Mouse (Mus musculus) G1E (cell line): Measurements from ENCODE around the gene Shank3.

Experiments used
- CTCF ChIP-seq: IDR thresholded peaks from 2 replicates; pipeline ENCODE4 v1.5.1; 2012; ENCODE audit warnings: low read depth, low read length, inconsistent platforms, mixed read lengths
- GATA1 ChIP-seq: IDR thresholded peaks from 2 replicates; pipeline ENCODE4 v1.6.1; 2012; ENCODE audit warnings: borderline replicate concordance, low read length, inconsistent platforms, mixed read lengths
- POLR2AphosphoS5 ChIP-seq: IDR thresholded peaks from 2 replicates; pipeline ENCODE4 v1.6.1; 2012; ENCODE audit warnings: low read depth, low read length, inconsistent platforms; ENCODE audit not compliant: insufficient replicate concordance

DNA sequence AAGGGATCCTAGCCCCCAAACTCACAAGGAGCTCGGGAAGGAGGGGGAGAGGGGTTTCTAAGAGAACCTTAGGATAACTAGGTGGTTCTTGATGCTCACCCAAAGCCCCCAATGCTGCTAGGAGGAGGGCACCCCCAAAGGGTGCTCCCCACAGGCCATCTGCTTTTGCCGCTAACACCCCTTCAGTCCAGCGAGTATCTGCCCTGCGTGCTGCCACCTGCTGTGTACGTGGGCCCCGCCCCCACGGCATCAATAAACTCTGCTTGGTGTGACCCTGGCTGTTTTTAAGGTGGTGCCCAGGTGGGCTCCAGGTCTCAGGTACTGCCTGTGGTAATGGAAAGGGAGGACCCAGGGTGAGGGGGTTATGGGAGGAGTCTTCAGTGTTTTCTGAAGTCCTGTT lies 37.2 kb upstream of the Shank3 start:
- TF ChIP-seq CTCF (no peak), POLR2AphosphoS5 (no peak), GATA1 (no peak)
